Mouse (Mus musculus): ENCODE results near the gene Zfp148.

Gene Zfp148
- long read RNA-seq, experiment 1, full-length matches to known transcripts: 13 of 26 reads
- long read RNA-seq, experiment 1, partial matches to known transcripts: 3 of 26 reads
- long read RNA-seq, experiment 1, other reads (novel, unspliced or antisense): 10 of 26 reads
- long read RNA-seq, experiment 2, full-length matches to known transcripts: 24 of 45 reads
- long read RNA-seq, experiment 2, partial matches to known transcripts: 9 of 45 reads
- long read RNA-seq, experiment 2, other reads (novel, unspliced or antisense): 12 of 45 reads

- intact Hi-C loops (cut with DNase I): loop anchor here (5.0 kb wide), 1 partner anchor 43 kb away; no protein-coding TSS in a partner anchor
Measured at GRCm38 (mm10) chr16:33379944-33380881, at the start of gene Zfp148. TSS of gene Zfp148 (plus strand) at chr16:33380836.

GRCm38 (mm10) chr16:33333015-33333414 is 47.6 kb upstream of the Zfp148 start:
- intact Hi-C loops (cut with DNase I): no loop called here

GRCm38 (mm10) chr16:33337177-33337576 is 43.5 kb upstream of the Zfp148 start:
- intact Hi-C loops (cut with DNase I): loop anchor here (5.0 kb wide), 1 partner anchor 45 kb away; the partner anchor contains the start of gene Zfp148

GRCm38 (mm10) chr16:33337681-33338080 is 43.0 kb upstream of the Zfp148 start:
- intact Hi-C loops (cut with DNase I): loop anchor here (5.0 kb wide), 1 partner anchor 45 kb away; the partner anchor contains the start of gene Zfp148

DNA sequence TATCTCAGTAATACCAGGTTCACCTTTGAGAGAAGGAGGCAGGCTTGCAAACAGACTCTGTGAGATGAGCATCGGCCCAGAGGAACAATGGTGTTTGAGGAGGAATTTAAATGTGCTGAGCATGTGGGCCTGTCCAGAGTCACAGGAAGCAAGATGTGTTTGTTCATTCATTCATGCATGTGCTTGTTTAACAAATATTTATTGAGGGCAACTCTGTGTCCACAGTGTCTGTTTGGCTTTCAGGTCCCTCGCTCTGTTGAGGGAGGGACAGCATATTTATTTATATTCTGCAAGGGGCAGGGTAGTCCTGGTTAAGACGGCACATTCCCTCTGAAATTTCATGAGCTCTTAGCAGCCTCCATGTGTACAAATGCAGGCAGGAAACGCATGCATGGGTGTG is 42.1 kb upstream of the Zfp148 start:
- intact Hi-C loops (cut with DNase I): loop anchor here (5.0 kb wide), 1 partner anchor 44 kb away; the partner anchor contains the start of gene Zfp148

GRCm38 (mm10) chr16:33339476-33339875 is 41.2 kb upstream of the Zfp148 start:
- intact Hi-C loops (cut with DNase I): loop anchor here (5.0 kb wide), 1 partner anchor 43 kb away; the partner anchor contains the start of gene Zfp148

GRCm38 (mm10) chr16:33342356-33342755 is 38.3 kb upstream of the Zfp148 start:
- intact Hi-C loops (cut with DNase I): no loop called here

GRCm38 (mm10) chr16:33343106-33343505 is 37.5 kb upstream of the Zfp148 start:
- intact Hi-C loops (cut with DNase I): no loop called here

- intact Hi-C loops (cut with DNase I): no loop called here
Measured at GRCm38 (mm10) chr16:33343601-33344000, 37.0 kb upstream of the Zfp148 start.

DNA sequence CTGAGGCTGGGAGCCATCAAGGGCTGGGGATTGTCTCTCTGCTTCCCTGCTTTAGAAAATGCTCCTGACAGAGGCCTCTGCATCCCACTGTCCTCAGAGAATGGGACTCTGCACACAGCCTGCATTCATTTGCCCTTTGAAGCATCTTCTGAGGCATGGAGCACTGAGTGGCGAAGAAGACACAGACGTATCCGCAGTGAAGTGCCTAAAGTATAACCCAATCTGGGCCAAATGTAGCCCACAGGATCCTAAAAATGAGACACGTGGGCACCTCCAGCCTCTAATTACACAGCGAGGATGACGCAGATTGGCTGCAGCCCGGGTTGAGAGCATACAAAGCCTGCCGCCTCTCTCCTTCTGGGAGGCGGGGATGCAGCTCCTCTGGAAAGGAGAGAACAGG is 36.3 kb upstream of the Zfp148 start:
- intact Hi-C loops (cut with DNase I): no loop called here

DNA sequence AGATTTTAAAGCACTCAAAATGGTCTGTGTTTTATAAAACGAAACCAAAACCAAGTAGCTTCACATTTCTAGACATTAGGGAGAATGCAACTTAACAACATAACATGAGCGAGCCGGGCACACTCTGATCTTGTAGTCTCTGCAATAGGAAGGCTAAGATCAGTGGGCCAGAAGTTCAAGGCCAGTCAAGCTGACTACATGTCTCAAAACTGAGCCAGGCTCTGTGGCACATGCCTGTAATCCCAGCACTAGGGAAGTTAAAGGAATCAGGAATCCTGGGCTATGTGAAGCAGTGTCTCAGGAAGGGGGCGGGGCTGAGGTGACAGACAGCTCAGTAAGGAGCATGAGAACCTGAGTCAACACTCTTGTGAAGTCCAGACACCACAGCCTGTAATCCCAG is 35.8 kb upstream of the Zfp148 start:
- intact Hi-C loops (cut with DNase I): no loop called here

GRCm38 (mm10) chr16:33346376-33346775 is 34.3 kb upstream of the Zfp148 start:
- intact Hi-C loops (cut with DNase I): no loop called here

DNA sequence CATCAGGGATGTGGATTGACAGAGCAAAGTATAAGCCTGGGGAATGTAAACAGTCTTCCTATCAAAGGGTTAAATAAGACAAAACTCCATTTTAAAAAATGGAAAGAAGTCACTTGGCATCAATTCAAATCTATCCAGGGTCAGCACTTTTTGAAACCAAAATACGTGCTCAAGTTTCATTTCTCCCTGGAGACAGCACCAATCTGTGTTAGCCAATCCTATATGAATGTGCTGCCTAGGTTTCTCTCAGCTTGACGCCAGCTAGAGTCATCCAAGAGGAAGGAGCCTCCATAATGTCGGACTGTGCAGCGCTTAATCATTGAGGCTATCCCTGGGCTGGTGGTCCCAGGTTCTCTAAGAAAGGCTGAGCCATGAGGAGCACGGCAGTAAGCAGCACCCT is 33.5 kb upstream of the Zfp148 start:
- intact Hi-C loops (cut with DNase I): no loop called here

DNA sequence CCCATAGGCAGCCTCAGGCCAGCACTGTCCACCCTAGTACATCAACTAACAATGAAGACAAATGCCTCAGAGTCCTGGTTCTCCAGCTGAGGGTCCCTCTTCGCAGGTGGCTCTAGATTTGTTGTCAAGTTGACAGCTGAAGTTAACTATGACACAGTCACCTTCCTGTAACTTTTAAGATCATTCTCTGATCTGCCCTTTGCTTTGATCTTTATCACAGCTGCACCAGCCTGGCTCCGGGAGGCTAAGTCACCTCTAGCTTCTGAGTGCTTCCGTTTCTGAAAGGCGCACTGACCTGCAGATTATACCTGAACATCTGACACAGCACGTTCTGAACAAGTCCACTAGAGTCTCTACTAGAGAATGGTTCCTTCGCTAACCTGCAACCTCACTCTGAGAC is 22.8 kb upstream of the Zfp148 start:
- intact Hi-C loops (cut with DNase I): no loop called here

DNA sequence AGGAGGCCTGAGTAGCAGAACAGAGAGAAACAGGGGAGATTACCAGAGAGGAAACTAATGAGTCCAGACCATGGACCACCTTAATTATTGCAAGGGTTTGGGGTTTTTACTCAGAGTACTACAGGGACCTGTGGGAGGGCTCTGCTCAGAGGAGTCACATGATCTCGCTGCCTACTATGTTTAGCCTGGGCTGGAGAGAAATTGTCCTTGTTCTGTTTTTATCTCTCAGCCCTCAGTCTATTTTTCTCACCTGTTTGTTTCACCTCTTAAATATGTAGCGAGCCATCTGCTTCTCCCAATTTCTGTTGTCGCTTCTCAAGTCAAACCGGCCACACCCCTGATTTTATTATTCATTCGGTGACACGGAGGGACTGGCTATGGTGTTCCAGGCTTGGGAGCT is 14.9 kb upstream of the Zfp148 start:
- intact Hi-C loops (cut with DNase I): no loop called here

- intact Hi-C loops (cut with DNase I): no loop called here
Measured at GRCm38 (mm10) chr16:33368632-33369031, 12.0 kb upstream of the Zfp148 start.

DNA sequence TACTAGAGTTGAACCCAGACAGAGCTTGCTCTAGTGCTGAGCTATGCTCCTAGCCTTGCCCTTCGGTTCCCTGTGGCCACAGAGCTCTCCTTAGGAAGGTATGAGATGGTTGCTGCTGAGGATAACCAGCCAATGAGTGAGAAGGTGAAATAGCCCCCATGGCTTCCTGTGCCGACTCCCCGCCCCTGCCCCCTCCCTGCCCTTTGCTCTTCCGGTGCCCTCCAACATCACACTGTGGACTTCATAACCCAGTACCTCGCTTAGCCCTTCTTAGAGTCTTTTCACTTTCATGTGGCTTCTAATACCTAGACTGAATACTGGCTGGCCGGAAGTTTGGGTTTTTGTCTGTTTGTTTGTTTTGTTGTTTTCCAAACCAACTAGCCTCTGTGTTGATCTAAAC is 9.8 kb upstream of the Zfp148 start:
- intact Hi-C loops (cut with DNase I): no loop called here

DNA sequence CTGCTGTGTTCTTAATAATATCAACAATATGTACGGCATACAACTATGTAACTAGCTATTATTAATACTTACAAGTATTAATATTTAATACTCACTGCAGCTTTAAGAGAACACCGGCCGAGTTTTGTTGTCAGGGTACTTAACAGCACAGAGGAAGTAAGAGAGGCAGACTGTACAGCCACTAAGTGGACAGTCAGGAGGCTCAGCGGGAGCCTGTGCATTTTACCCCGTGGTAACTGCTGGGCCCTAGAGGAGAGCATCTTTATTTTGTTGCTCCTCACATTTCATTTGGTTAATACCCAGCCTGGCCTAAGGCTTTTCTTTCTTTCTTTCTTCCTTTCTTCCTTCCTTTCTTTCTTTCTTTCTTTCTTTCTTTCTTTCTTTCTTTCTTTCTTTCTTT is 8.0 kb upstream of the Zfp148 start:
- intact Hi-C loops (cut with DNase I): no loop called here

DNA sequence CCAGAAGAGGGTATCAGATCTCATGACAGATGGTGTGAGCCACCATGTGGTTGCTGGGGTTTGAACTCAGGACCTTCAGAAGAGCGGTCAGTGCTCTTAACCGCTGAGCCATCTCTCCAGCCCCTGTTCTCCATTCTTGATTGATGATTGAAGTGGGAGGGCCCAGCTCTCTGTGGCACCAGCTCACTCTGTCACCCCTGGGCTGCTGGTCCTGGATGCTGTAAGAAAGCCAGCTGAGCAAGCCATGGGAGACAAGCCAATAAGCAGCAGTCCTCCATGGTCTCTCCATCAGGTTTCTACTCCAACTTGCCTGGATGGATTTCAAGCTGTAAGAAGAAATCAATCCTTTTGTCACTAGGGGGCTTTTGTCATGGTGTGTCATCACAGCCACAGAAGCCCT is 7.3 kb upstream of the Zfp148 start:
- intact Hi-C loops (cut with DNase I): no loop called here

DNA sequence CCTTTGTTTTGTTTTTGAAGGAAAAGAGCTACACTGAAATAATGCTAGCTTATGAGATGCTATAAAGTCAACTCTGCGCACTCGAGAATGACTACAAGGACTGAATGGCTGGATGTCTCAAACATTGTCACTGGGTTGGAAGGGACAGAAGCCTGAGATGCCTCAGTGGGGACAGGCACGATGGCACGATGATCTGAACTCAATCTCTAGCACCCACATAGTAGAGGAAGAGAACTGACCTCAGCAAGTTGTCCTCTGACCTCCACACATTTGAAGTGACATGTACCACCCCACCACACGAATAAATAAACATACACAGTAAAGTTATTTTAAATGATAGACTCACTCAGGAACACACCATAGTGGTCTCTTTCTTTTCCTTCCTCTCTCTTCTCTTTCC is 4.4 kb upstream of the Zfp148 start:
- intact Hi-C loops (cut with DNase I): no loop called here

GRCm38 (mm10) chr16:33379219-33379943 is 1.3 kb upstream of the Zfp148 start:
- intact Hi-C loops (cut with DNase I): no loop called here
